Mouse (Mus musculus) cortical plate, adult 2 months (tissue): ENCODE results near the gene Sik2.

Experiments
- CTCF ChIP-seq: fragments of 200-500 bp; IDR thresholded peaks from 2 replicates; pipeline ENCODE4 v1.5.1; 2011; ENCODE audit warnings: mild to moderate bottlenecking, control low read depth, low read length; ENCODE audit not compliant: insufficient read depth; ENCODE audit errors: extremely low read depth
- POLR2A ChIP-seq: fragments of 200-500 bp; IDR thresholded peaks from 2 replicates; pipeline ENCODE4 v1.6.1; 2011; ENCODE audit warnings: mild to moderate bottlenecking, low read length, control low read depth; ENCODE audit not compliant: insufficient read depth; ENCODE audit errors: extremely low read depth

DNA sequence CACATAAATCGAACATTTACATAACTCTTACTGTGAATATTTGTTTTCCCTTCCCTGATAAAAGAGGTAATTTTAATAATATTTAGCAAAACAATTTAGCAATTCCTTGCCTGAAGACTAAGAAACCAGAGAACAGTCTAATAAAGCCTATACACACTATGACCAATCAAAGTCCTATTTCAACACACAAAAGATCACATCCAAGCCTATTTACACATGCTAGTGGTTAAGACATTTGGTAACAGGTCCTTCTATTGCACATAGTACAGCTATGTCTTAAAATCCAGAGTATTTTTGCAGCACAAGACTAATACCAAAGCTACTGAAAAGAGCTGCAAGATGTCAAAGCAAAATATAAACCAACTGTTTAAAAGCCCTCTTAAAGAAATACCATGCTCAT, 4.8 kb downstream of the Sik2 start:
- TF ChIP-seq CTCF (no peak), POLR2A (no peak)
